Comparison of ENCODE assay signal across 8 mouse cellular contexts in genomic region chr11:73198603-73199229, GRCm38 (mm10). TPM values are rescaled to one million over a fixed set of nuclear protein-coding genes. Genes with fewer than 3 reads are reported as not detected.
DNase-seq lines count a peak whose midpoint lies in the region; ATAC-seq lines count a peak whose summit lies in the region.

TSS of gene Ctns (minus strand) at chr11:73199042.

- 1% methylated on average over 22 of the region's 22 CpGs for WGBS in kidney, embryonic 14.5 days
- WGBS in limb, embryonic 13.5 days = 1% methylated on average over 22 of the region's 22 CpGs
- WGBS in midbrain, embryonic 13.5 days = under 1% methylated on average over 22 of the region's 22 CpGs

- no peak within 1 kb of the TSS for H3K27ac ChIP-seq in kidney, embryonic 14.5 days (ENCODE audit: low read depth, low read length)
- no peak within 1 kb of the TSS for H3K27ac ChIP-seq in limb, embryonic 13.5 days
- H3K27ac ChIP-seq in midbrain, embryonic 13.5 days = peak within 1 kb of the TSS; percentile 56; the same call in 1 of the 2 replicates

- peak; percentile 96 for DNase-seq in 416B (ENCODE audit: low read depth)
- peak; percentile 93 for DNase-seq in ZHBTc4 (ENCODE audit: low read depth, low spot score)
- peak; percentile 86 for DNase-seq in embryo, embryonic 11 days
- DNase-seq in testis, postnatal 10 days (ENCODE audit: low spot score) = peak; percentile 79

- H3K9ac ChIP-seq in kidney, embryonic 14.5 days (ENCODE audit: low read depth, low read length) = peak within 1 kb of the TSS; percentile 63
- H3K9ac ChIP-seq in limb, embryonic 13.5 days = peak within 1 kb of the TSS; percentile 79
- H3K9ac ChIP-seq in midbrain, embryonic 13.5 days (replicated peaks) = peak within 1 kb of the TSS; percentile 84

- no peaks in the 10 kb centered on the region for H3K9me3 ChIP-seq in kidney, embryonic 14.5 days (ENCODE audit: control insufficient read depth, low read length)
- H3K9me3 ChIP-seq in limb, embryonic 13.5 days = no peaks in the 10 kb centered on the region
- no peaks in the 10 kb centered on the region for H3K9me3 ChIP-seq in midbrain, embryonic 13.5 days

- H3K36me3 ChIP-seq in kidney, embryonic 14.5 days (ENCODE audit: control insufficient read depth, insufficient read depth, low read length) = no peaks in the 10 kb centered on the region
- peaks cover 16% of the 10 kb centered on the region; the same call in 1 of the 2 replicates for H3K36me3 ChIP-seq in limb, embryonic 13.5 days
- peaks cover 10% of the 10 kb centered on the region for H3K36me3 ChIP-seq in midbrain, embryonic 13.5 days

- ATAC-seq in granulocyte monocyte progenitor cell, adult 5-6 weeks (replicated peaks; ENCODE audit: poor library complexity, severe bottlenecking) = peak; percentile 73
- ATAC-seq in kidney, embryonic 14.5 days (ENCODE audit: low FRiP score, low TSS enrichment) = peak; percentile 96
- ATAC-seq in limb, embryonic 13.5 days (ENCODE audit: low FRiP score, low read depth) = peak; percentile 97
- ATAC-seq in midbrain, embryonic 13.5 days = peak; percentile 97

- H3K4me3 ChIP-seq in kidney, embryonic 14.5 days (ENCODE audit: low read length) = peak within 1 kb of the TSS; percentile 57
- peak within 1 kb of the TSS; percentile 72 for H3K4me3 ChIP-seq in limb, embryonic 13.5 days
- peak within 1 kb of the TSS; percentile 74 for H3K4me3 ChIP-seq in midbrain, embryonic 13.5 days (replicated peaks)

- no peaks in the 10 kb centered on the region for H3K27me3 ChIP-seq in kidney, embryonic 14.5 days (ENCODE audit: control insufficient read depth, insufficient read depth, low read length)
- no peaks in the 10 kb centered on the region for H3K27me3 ChIP-seq in limb, embryonic 13.5 days
- no peaks in the 10 kb centered on the region for H3K27me3 ChIP-seq in midbrain, embryonic 13.5 days

- peak within 1 kb of the TSS; percentile 83 for H3K4me2 ChIP-seq in kidney, embryonic 14.5 days (replicated peaks; ENCODE audit: low read depth, low read length)
- H3K4me2 ChIP-seq in limb, embryonic 13.5 days (replicated peaks) = peak within 1 kb of the TSS; percentile 89
- H3K4me2 ChIP-seq in midbrain, embryonic 13.5 days (replicated peaks) = peak within 1 kb of the TSS; percentile 91

- H3K4me1 ChIP-seq in kidney, embryonic 14.5 days (ENCODE audit: control insufficient read depth, insufficient read depth, low read length) = no peaks in the 10 kb centered on the region
- peaks cover 15% of the 10 kb centered on the region for H3K4me1 ChIP-seq in limb, embryonic 13.5 days
- peaks cover 28% of the 10 kb centered on the region for H3K4me1 ChIP-seq in midbrain, embryonic 13.5 days (replicated peaks)

RNA-seq across cellular contexts. Expression of gene Ctns, which starts in this region (rescaled TPM):
- 24.7 and 26.8 TPM in 2 replicates for total RNA-seq in granulocyte monocyte progenitor cell, adult 5-6 weeks (2014; fragmentation: Nextera tagmentation)
- total RNA-seq in granulocyte monocyte progenitor cell, adult 5-6 weeks (2017) = 15.6 and 17.5 TPM in 2 replicates
- polyA plus RNA-seq in kidney, embryonic 14.5 days (2014; fragmentation: Nextera tagmentation; extraction: Ambion mirVana) = 15.3 and 19.5 TPM in 2 replicates
- 26.0 and 26.3 TPM in 2 replicates for polyA plus RNA-seq in limb, embryonic 13.5 days (2015; fragmentation: Nextera tagmentation; extraction: Ambion mirVana)
- 21.1 and 22.1 TPM in 2 replicates for polyA plus RNA-seq in midbrain, embryonic 13.5 days (2015; fragmentation: Nextera tagmentation; extraction: Ambion mirVana)
